Mouse (Mus musculus) thymus, postnatal 14 days (tissue): ENCODE measurements around the gene Gm10320.

ENCODE experiments used
- DNase-seq: peaks from one replicate; pipeline ENCODE4 v3.0.0; 2021

Gene Gm10320

DNA sequence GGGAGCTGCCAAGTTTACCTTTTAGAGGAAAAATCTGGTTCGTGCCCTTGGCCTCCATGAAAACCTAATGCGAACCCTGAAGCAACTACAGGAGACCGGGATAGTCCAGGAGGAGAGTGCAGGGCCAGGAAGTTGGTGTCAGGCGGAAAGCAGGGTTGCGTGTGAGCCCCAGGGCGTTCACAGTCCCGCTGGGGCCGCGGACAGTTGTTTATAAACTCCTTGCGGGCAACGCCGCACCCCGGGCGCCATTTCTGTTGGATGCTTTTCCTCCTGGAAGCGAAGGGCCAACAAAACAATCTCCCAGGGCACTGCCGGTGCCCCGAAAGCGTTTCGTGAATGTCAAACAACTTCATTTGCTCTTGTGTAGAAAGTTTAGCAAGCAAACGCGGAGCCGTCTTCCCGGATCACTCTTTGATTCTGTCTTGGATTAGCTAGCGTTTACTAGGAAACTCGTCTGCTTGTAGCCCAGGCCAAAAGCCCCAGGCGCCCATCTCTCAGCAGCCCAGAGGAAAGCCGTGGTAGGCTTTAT lies 11.1 kb upstream of the Gm10320 start:
- no peak for DNase-seq

DNA sequence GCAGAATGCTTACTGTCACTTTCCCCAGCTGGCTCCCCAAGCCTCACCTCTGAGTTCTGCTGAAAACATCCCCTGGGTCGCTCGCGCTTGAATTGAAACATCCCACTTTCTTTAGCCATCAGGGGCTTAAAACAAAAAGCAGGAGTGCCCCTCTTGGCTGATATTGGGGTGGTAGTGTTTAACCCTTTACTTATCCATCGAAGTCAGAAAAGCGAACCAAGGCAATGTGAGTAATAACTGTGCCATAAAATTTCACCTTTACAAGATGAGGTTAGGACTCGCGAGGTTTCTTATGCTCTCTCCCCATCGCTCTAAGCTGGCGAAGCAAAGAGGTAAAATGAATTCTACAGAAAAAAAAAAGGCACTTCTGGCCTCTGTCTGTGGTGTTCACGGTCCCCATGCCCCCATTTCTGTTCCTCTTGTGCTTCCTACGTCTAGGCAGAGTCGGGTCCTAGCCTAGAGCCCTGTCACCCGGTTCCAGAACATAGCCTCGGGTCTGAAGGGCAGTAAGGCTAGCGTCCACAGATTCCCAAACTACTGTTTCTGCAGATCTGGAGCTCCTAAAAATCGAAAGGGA lies 10.5 kb upstream of the Gm10320 start:
- no peak for DNase-seq

GRCm38 (mm10) chr13:98501321-98501720 lies 9.5 kb upstream of the Gm10320 start:
- DNase-seq: no peak

- DNase-seq: no peak
Measured at GRCm38 (mm10) chr13:98500471-98501125, 8.8 kb upstream of the Gm10320 start.

- no peak for DNase-seq
Measured at GRCm38 (mm10) chr13:98498561-98498960, 6.8 kb upstream of the Gm10320 start.

- no peak for DNase-seq
Measured at GRCm38 (mm10) chr13:98498080-98498479, 6.3 kb upstream of the Gm10320 start.

DNA sequence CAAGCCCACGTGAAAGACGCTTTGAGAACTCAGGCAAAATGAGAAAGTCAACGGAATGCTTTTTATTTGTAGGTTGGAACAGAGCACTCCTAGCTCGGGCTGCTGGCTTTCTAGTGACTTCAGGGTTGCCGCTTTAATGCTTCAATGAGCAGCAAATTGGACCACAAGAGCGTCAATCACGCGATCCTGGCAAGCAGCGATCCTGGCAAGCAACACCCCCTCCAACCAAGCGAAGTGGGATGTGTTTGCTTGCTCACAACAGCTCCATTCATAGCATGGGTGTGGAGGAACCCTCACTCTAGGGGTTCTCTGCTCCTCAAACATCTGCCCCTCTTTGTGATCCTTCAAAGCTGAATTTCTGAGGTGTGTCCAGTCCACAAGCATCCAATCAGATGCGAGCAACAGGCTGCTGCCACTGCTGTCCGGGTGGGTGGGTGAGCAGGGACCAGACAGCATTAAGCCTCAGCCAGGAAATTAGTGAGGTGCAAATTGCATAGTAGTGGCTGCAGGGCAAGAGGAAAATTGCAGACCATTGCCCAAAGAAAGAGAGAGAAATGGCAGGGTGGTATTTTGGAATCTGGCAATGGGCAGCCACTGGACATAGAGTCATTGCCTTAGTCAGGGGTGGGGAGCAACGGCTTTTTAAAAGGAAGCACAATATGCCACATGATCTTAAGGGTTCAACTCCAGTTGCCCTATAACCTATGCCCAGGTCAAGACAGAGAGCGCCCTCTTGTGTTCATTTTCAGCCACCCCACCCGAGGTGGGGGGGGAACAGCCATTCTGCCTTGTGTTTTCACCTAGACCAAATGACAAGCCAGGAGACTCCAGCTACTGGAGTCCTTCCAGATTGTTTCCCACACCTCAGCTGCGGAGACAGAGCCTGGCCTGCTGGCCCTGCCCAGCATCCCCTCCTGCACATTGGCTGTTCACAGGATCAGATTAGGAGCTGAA lies 5.4 kb upstream of the Gm10320 start:
- DNase-seq: no peak

DNA sequence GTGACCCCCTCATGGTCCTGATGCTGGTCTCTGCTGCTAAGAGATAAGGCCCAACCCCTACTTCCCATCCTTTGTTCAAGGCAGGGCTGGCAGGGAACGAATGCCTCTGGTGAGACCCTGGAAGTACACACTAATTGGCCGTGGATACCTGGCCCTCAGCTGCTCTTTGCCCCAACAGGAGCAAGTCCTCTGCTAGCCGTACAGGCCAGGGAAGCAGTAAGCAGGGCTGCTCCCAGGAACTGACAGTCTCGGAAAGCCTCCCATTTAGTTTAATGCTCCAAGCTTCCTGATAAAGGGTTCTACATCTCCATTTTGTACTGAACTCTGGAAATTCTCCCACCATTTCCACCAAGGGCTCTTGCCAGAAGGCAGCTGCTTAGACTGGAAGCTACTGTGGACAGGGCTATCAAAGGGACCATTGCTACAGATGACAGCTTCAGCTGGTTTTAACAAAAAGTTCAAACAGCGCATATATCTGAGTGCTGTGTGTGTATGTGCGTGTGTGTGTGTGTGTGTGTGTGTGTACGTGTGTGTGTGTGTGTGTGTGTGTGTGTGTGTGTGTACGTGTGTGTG lies 2.8 kb upstream of the Gm10320 start:
- no peak for DNase-seq

- DNase-seq: no peak
Measured at GRCm38 (mm10) chr13:98492569-98493255, 911 bp upstream of the Gm10320 start.

GRCm38 (mm10) chr13:98486726-98487125 lies 5.1 kb downstream of the Gm10320 start:
- no peak for DNase-seq

- no peak for DNase-seq
Measured at GRCm38 (mm10) chr13:98486161-98486560, 5.6 kb downstream of the Gm10320 start.

- no peak for DNase-seq
Measured at GRCm38 (mm10) chr13:98485440-98485839, 6.4 kb downstream of the Gm10320 start.

DNA sequence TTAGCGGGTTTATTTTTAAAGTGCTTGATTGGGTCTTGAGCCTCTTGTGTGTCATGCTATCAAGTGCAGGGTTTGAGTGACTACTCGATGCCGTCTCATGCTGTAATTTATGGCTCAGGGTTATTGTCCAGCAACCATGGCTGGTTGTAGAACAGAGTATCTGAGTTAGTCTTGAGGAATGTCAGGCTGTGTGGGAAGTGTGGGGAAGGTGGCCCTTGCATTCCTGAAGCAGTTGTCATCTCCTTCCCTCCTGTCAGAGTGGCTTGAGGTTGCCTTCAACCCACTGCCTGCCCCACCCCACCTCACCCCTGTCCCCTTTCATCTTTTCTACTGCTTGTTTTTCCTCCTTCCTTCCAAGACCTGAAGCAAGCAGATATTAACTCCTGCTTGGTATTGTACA lies 13.8 kb downstream of the Gm10320 start:
- DNase-seq: no peak

GRCm38 (mm10) chr13:98476839-98477495 lies 14.8 kb downstream of the Gm10320 start:
- DNase-seq: no peak

- no peak for DNase-seq
Measured at GRCm38 (mm10) chr13:98476175-98476838, 15.5 kb downstream of the Gm10320 start.

- DNase-seq: no peak
Measured at GRCm38 (mm10) chr13:98475681-98476080, 16.1 kb downstream of the Gm10320 start.

DNA sequence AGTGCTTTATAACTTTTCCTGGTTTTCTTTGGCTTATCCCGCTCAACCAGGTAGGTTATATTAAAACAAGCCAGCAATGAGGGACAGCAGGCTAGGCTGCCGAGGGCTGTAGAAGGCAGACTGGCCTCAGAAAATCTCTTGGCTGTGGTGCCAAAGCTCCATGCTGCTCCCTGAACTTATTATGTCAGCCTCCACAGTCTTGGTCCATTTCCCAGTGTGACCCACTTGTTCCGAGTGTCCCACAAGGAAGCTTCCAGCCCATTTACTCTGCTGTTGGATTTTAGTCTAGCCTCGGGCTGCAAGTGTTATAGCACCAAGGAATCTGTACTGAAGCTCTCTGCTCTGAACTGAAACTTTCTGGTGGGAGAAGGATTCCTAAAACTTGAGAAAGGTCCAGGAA lies 18.8 kb downstream of the Gm10320 start:
- DNase-seq: no peak

DNA sequence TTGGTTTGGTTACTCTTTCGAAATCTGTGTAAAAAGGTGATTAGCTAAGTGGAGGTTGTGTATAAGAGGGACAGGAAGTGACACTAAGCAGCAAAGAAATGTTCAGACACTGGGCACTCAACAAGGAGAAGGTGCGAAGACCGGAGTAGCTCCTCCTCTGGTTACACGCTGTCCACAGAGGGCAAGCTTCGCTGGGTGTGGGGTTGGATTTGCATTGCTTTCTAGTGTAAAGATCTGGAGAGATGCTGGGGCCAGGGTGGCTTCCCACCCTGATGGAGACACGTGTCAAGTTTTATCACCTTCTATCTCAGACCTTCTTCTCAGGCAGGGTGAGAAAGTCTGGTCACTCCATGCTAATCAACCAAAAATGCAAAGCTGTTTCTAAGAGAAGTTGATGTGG lies 20.0 kb downstream of the Gm10320 start:
- no peak for DNase-seq

GRCm38 (mm10) chr13:98470321-98470720 lies 21.5 kb downstream of the Gm10320 start:
- DNase-seq: no peak

DNA sequence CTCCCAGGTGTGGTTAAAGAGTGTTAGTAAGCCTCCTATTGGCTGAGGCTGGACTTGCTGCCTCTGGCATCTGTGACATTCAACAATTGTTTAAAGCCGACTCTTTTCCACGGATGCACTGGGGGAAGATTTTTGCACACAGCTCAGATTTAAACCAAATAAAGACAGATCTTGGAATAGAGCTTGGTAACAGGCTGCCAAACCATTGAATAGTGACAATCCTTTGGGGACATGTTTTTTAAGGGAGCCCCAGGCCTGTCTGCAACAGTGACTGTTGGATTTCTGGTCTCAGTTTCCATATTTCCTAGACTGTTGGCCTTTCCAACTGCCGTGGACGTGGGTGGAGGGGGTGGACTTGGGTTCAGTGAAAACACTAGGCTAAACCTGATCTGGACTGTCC lies 21.9 kb downstream of the Gm10320 start:
- DNase-seq: no peak

DNA sequence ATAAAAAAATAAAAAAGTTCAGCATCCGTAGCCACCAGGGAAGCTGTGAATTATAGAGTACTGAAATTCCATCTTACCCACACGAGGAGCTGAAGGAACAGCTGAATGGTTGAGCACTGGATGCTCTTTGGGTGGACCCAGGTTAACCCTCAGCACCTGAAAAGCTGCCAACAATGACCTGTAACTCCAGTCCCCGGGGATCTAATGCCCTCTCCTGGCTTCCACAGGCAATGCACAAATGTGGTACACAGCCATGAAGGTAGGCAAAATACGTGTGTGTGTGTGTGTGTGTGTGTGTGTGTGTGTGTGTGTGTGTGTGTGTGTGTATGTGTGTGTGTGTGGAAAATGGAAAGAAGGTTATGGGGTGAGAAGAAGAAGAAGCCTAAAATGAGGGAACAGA lies 30.3 kb downstream of the Gm10320 start:
- no peak for DNase-seq

- DNase-seq: no peak
Measured at GRCm38 (mm10) chr13:98456398-98456797, 35.4 kb downstream of the Gm10320 start.
